Mouse (Mus musculus) liver, embryonic 16.5 days (tissue): Measurements from ENCODE around the gene Dolpp1. TPM values are rescaled to one million over a fixed set of nuclear protein-coding genes. Genes with fewer than 3 reads are reported as not detected.

ENCODE experiments used
- ATAC-seq: fragments of 200-750 bp; cut with Nextera tagmentation; 2 replicates; pipeline ENCODE4 v1.8.0; 2017; ENCODE audit warnings: low read depth, mild to moderate bottlenecking, moderate number of reproducible peaks, moderate library complexity
- H3K27ac ChIP-seq: fragments of 300-500 bp; sonication (generic); 2 replicates; pipeline ENCODE4 v1.5.1; 2014; ENCODE audit warnings: mild to moderate bottlenecking, low read length
- H3K27me3 ChIP-seq: fragments of 300-500 bp; sonication (generic); 2 replicates; pipeline ENCODE4 v1.6.1; 2014; ENCODE audit warnings: low read depth, low read length, mixed read lengths; ENCODE audit not compliant: control insufficient read depth, insufficient read depth
- H3K36me3 ChIP-seq: fragments of 300-500 bp; sonication (generic); 2 replicates; pipeline ENCODE4 v1.6.1; 2014; ENCODE audit warnings: mild to moderate bottlenecking; ENCODE audit not compliant: control insufficient read depth, insufficient read depth
- H3K4me1 ChIP-seq: fragments of 300-500 bp; sonication (generic); 2 replicates; pipeline ENCODE4 v1.6.1; 2014; ENCODE audit warnings: low read depth, low read length, mixed read lengths; ENCODE audit not compliant: control insufficient read depth
- H3K4me2 ChIP-seq: fragments of 300-500 bp; sonication (generic); 2 replicates; pipeline ENCODE4 v1.6.1; 2014; ENCODE audit warnings: low read depth, low read length, mixed read lengths
- H3K4me3 ChIP-seq: fragments of 300-500 bp; sonication (generic); 2 replicates; pipeline ENCODE4 v1.5.1; 2014; ENCODE audit warnings: low read depth, mild to moderate bottlenecking, low read length
- H3K9ac ChIP-seq: fragments of 300-500 bp; sonication (generic); 2 replicates; pipeline ENCODE4 v1.6.1; 2014; ENCODE audit warnings: low read depth, low read length
- H3K9me3 ChIP-seq: fragments of 300-500 bp; sonication (generic); replicated peaks from 2 replicates; pipeline ENCODE4 v1.6.1; 2016; ENCODE audit warnings: low read length; ENCODE audit not compliant: control insufficient read depth
- WGBS: fragments of 180-500 bp; shearing (Covaris S2); extraction: QIAGEN DNeasy Blood & Tissue Kit; methylation state at CpG from one replicate; pipeline ENCODE4 v1.1.7; 2014; ENCODE audit not compliant: insufficient replicate concordance; 5-methylcytosine and 5-hydroxymethylcytosine counted together
- polyA plus RNA-seq: library from polyadenylated mRNA; unstranded; fragments of >200 nt; fragmentation: Nextera tagmentation; extraction: Ambion mirVana; gene quantifications from 2 replicates; pipeline ENCODE4 v1.2.1, GENCODE M21; 2015

Dolpp1 gene
- polyA plus RNA-seq, 1 experiment from 2014 or later, result 16.5 TPM

DNA sequence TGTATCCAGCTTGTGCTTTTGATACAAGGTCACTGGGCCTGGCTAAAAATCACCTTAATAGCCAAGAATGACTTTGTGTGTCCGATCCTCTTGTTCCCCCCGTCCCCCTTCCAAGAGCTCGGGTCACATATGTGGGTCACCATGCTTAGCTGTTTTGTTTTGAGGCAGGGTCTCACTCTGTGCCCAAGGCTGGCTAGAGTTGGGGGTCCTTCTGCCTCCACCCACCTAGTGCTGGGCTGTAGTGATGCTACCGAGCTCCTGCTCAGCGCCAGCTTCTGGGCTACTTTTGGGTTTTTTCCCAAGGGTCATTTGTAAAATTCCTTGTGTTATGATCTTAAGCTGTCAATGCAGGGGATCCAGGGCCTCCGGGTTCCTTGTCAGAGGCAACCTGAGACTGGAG is 26.2 kb downstream of the Dolpp1 start:
- Histone ChIP-seq H3K27me3 (no peaks in the 10 kb centered on the region), H3K4me1 (peaks cover 41% of the 10 kb centered on the region), H3K9ac (peak overlapping the region; percentile 73), H3K4me2 (peak overlapping the region; percentile 88), H3K4me3 (peak overlapping the region; percentile 99), H3K27ac (peak overlapping the region; percentile 97), H3K9me3 (no peaks in the 10 kb centered on the region), H3K36me3 (peaks cover 2% of the 10 kb centered on the region; the same call in 1 of the 2 replicates)
- WGBS, result 60% methylated on average over 6 of the region's 6 CpGs
- ATAC-seq, result no peak

DNA sequence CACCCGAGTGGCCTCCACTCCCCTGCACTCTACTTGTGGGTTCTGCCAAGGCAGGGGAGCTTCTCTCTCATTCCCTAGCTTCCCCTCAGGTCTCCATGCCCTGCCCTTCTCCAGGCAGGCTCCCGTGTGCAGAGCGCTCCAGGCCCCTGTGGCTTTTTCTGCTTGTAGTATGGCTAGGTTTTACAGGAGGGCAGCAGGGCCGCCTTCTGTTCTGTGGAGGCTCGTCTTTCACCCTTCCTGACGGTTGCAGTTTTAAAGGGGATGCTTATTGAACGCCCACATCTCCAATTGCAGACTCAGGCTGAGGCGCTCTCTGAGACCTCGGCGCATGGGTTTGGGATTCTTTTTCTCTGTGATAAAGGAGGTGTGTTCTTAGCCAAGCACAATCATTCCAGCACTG is 27.1 kb downstream of the Dolpp1 start:
- Histone ChIP-seq H3K27ac (peak overlapping the region; percentile 97), H3K4me2 (peak overlapping the region; percentile 88), H3K9ac (peak overlapping the region; percentile 73), H3K4me3 (peak overlapping the region; percentile 99), H3K4me1 (peaks cover 35% of the 10 kb centered on the region), H3K36me3 (peaks cover 2% of the 10 kb centered on the region; the same call in 1 of the 2 replicates), H3K27me3 (no peaks in the 10 kb centered on the region), H3K9me3 (no peaks in the 10 kb centered on the region)
- no peak for ATAC-seq
- WGBS, result 29% methylated on average over 10 of the region's 10 CpGs

DNA sequence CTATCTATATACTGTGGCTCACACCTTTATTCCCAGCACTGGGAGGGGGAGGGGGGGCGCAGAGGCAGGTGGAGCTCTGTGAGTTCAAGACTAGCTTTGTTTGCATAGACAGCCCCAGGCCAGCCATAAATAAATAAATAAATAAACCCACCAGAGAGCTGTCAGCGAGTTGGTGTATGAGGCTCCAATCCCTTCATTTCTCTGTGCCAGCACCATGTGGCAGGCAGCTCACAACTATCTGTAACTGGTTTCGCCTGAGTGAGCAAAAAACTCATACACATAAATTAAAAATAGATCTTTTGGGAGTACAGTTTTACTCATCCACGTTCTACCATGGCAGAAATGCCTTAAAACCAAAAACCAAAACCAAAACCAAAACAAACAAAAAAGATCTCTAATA is 29.4 kb downstream of the Dolpp1 start:
- no peaks in the 10 kb centered on the region for H3K9me3 ChIP-seq
- H3K9ac ChIP-seq, result no peak overlapping the region
- H3K4me3 ChIP-seq, result no peak overlapping the region
- H3K27ac ChIP-seq, result no peak overlapping the region
- 79% methylated on average over 4 of the region's 4 CpGs for WGBS
- peaks cover 5% of the 10 kb centered on the region for H3K36me3 ChIP-seq
- peaks cover 26% of the 10 kb centered on the region for H3K4me1 ChIP-seq
- no peak for ATAC-seq
- H3K27me3 ChIP-seq, result no peaks in the 10 kb centered on the region
- H3K4me2 ChIP-seq, result no peak overlapping the region

DNA sequence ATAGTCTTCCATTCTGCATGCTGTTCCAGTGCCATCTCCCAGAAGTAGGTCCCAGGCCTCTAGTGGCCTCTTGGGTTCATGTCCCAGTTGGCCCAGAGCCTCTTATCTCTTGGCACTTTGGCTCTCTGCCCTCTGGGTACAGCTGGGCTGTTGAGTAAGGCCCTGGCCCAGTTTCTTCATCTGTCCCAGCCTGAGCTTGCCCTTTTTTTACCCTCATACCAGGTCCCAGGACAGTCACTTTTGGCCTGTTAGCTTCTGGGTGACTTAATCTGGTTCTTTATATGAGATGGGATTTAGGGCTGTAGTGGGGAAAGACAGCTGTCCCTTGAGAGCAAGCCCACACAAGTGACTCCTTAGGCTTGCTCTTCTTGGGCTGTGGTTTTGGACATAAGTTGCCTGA is 37.1 kb downstream of the Dolpp1 start:
- Histone ChIP-seq H3K9ac (no peak overlapping the region), H3K4me3 (no peak overlapping the region), H3K9me3 (no peaks in the 10 kb centered on the region), H3K36me3 (peaks cover 74% of the 10 kb centered on the region), H3K27ac (no peak overlapping the region), H3K27me3 (no peaks in the 10 kb centered on the region), H3K4me2 (no peak overlapping the region), H3K4me1 (peaks cover 2% of the 10 kb centered on the region; the same call in 1 of the 2 replicates)
- no peak for ATAC-seq

DNA sequence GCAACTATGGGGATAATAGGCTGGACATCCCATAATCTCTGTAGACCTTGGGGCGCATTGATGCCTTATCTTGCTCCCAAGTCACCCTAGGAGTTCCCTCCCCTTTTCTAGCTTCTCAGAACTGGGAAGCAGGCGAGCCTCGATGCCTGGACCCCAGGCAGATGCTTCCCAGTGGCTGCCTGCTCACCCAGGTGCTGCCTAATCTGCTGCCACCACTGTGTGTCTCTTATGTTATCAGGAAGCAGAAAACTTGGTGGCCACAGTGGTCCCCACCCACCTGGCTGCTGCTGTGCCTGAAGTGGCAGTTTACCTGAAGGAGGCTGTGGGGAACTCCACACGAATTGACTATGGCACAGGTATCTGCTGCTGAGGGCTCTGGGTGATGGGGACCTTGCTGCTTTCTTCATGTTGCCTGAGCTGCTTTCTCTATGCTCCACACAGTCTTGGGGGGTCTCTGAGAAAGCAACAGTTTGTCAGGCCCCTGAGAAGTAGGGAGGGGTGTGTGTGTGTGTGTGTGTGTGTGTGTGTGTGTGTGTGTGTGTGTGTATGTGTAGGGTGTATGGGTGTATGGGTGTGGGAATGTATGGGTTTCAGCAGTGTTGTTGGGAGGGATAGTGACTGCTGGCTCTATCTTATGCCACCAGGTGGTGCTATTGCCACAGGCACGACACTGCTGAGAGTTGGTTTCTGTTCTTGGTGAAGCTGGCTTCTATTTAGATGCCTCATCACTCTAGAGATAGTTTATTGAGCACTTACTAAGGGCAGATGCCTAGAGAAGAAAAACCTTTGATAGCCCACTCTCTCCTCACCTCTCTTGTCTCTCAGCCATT is 43.5 kb downstream of the Dolpp1 start:
- peaks cover 17% of the 10 kb centered on the region for H3K4me1 ChIP-seq
- ATAC-seq, result peak; percentile 74
- no peak overlapping the region for H3K4me2 ChIP-seq
- peaks cover 62% of the 10 kb centered on the region for H3K36me3 ChIP-seq
- peak overlapping the region; percentile 13; the same call in 1 of the 2 replicates for H3K27ac ChIP-seq
- no peaks in the 10 kb centered on the region for H3K9me3 ChIP-seq
- WGBS, result 22% methylated on average over 5 of the region's 5 CpGs
- H3K4me3 ChIP-seq, result no peak overlapping the region
- H3K27me3 ChIP-seq, result no peaks in the 10 kb centered on the region
- no peak overlapping the region for H3K9ac ChIP-seq

DNA sequence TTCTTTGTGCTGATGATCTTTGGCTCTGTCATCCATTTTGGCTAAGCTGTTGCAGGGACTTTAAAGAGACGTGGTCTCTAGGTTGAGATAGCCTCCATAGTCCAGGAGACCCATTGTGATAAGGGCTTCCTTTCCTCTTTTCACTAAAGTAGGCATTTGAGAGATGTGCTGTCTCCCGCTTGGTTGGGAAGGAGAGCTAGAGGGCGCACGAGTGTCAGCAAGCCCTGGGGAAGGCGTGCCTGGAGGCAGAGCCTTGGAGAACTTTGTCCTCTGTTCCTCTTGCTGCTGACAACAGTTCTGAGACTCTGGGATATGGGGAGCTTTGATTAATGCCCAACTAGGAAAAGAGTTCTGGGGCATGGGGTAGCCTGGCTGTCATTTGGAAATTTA is 44.1 kb downstream of the Dolpp1 start:
- H3K4me2 ChIP-seq, result no peak overlapping the region
- WGBS, result 74% methylated on average over 5 of the region's 5 CpGs

DNA sequence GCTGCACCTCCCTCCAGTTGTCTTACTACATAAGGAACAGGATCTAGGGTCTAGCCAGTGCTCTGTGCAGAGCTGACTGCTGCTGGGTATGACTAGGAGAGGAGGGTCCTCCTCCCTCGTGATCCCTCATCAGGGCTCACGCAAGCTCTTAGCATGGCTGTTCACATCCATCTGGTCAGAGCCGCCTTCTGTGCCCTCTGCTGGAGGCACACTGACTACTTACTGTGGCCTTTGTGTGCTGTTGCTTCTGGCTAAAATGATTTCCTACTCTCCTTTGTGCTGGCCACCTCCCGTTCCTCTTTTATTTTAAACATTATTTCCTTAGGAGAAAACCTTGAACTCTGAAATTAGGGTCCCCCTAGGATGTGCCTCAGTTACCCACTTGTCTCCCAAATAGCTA is 44.8 kb downstream of the Dolpp1 start:
- no peak overlapping the region for H3K27ac ChIP-seq
- no peaks in the 10 kb centered on the region for H3K27me3 ChIP-seq
- H3K9me3 ChIP-seq, result no peaks in the 10 kb centered on the region
- H3K36me3 ChIP-seq, result peaks cover 54% of the 10 kb centered on the region
- no peak overlapping the region for H3K4me2 ChIP-seq
- no peak overlapping the region for H3K9ac ChIP-seq
- no peak for ATAC-seq
- peaks cover 28% of the 10 kb centered on the region for H3K4me1 ChIP-seq
- no peak overlapping the region for H3K4me3 ChIP-seq
- 81% methylated on average over 4 of the region's 4 CpGs for WGBS

More for the DNA sequence above, 44.1 kb downstream of the Dolpp1 start:
- ATAC-seq, result no peak
- H3K4me3 ChIP-seq, result no peak overlapping the region
- no peak overlapping the region for H3K27ac ChIP-seq
- peaks cover 24% of the 10 kb centered on the region for H3K4me1 ChIP-seq
- H3K9me3 ChIP-seq, result no peaks in the 10 kb centered on the region
- peaks cover 60% of the 10 kb centered on the region for H3K36me3 ChIP-seq
- no peaks in the 10 kb centered on the region for H3K27me3 ChIP-seq
- no peak overlapping the region for H3K9ac ChIP-seq

DNA sequence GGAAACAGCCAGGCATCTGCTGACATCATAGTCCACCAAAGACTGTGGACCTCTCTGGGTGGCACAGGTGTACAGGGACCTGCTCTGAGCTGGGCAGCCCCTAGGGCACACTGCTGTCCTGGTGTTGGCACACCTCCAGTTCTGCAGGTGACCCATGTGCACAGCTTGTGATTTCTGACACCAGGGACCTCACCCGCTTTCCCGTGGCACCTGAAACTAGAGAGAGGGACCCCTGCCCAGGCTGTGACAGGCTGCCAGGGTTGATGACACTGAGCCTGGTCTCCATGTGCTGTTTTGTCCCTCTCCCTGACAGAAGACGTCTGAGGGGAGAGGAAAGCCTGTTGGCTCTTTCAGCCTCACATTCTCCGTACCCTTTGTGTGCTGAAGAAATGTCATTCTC is 45.7 kb downstream of the Dolpp1 start:
- WGBS, result 89% methylated on average over 4 of the region's 4 CpGs
- Histone ChIP-seq H3K36me3 (peaks cover 44% of the 10 kb centered on the region), H3K4me2 (no peak overlapping the region), H3K27ac (no peak overlapping the region), H3K27me3 (no peaks in the 10 kb centered on the region), H3K4me3 (no peak overlapping the region), H3K9me3 (no peaks in the 10 kb centered on the region), H3K9ac (no peak overlapping the region), H3K4me1 (peaks cover 35% of the 10 kb centered on the region)
- no peak for ATAC-seq

DNA sequence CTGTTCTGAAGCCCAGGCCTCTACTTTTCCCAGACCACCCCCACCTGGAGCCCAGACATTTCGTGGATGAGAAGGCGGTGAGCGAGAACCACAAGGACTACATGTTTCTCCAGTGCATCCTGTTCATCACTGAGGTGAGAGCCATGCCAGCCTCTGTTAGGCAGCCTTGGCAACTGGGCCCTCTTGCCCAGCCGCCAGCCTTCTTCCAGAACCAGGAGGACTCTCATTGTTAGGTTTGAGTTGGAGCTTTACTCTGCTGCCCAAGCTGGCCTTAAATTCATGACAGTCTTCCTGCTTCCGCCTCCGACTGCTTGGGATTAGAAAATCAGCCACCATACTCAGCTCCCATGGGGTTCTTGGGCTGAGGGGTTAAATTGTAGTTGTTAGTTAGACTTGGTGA is 47.6 kb downstream of the Dolpp1 start:
- WGBS, result 91% methylated on average over 6 of the region's 6 CpGs
- H3K27me3 ChIP-seq, result no peaks in the 10 kb centered on the region
- peaks cover 28% of the 10 kb centered on the region for H3K4me1 ChIP-seq
- peak overlapping the region; percentile 25; the same call in 1 of the 2 replicates for H3K27ac ChIP-seq
- H3K9me3 ChIP-seq, result no peaks in the 10 kb centered on the region
- no peak for ATAC-seq
- H3K4me2 ChIP-seq, result no peak overlapping the region
- H3K36me3 ChIP-seq, result peaks cover 41% of the 10 kb centered on the region
- no peak overlapping the region for H3K4me3 ChIP-seq
- H3K9ac ChIP-seq, result no peak overlapping the region
